Comparison of ENCODE assay signal across 20 mouse cellular contexts in genomic region chr12:79235485-79236080, GRCm38 (mm10). TPM values are rescaled to one million over a fixed set of nuclear protein-coding genes. Genes with fewer than 3 reads are reported as not detected.
A peak's percentile ranks its signal among the peaks of the same experiment; 100 is the strongest.
DNase-seq lines count a peak whose midpoint lies in the region; ATAC-seq lines count a peak whose summit lies in the region.
"Had no signal": no experiment of that assay in that cellular context is flagged by ENCODE, and none has a peak within 500 bp of the region (broad histone marks: within the 10 kb centered on the region; RNA-seq: fewer than 3 reads in every experiment).

No protein-coding gene starts in this region.

- 0 out of 2 replicates have a peak, but pooled peaks have one; percentile 22 for ATAC-seq in common myeloid progenitor, adult 5-6 weeks (replicated peaks; ENCODE audit: low read depth, poor library complexity, severe bottlenecking)
- ATAC-seq in megakaryocyte, adult 5-6 weeks (ENCODE audit: poor library complexity, severe bottlenecking) = peak; percentile 98

- 77% methylated on average over 11 of the region's 11 CpGs for WGBS in forebrain, embryonic 10.5 days

- H3K9me3 ChIP-seq in forebrain, embryonic 10.5 days = no peaks in the 10 kb centered on the region
- H3K9me3 ChIP-seq: forebrain, embryonic 12.5 days; midbrain, embryonic 12.5 days; neural tube, embryonic 15.5 days; stomach, embryonic 15.5 days had no signal

- no peak overlapping the region for H3K4me3 ChIP-seq in forebrain, embryonic 10.5 days
- H3K4me3 ChIP-seq: forebrain, embryonic 12.5 days; midbrain, embryonic 12.5 days; myocyte; neural tube, embryonic 15.5 days; stomach, embryonic 15.5 days had no signal

- peaks cover 17% of the 10 kb centered on the region for H3K4me1 ChIP-seq in forebrain, embryonic 10.5 days
- H3K4me1 ChIP-seq: midbrain, embryonic 12.5 days; neural tube, embryonic 15.5 days; stomach, embryonic 15.5 days had no signal

- H3K27ac ChIP-seq in forebrain, embryonic 10.5 days = no peak overlapping the region
- H3K27ac ChIP-seq: forebrain, embryonic 12.5 days; midbrain, embryonic 12.5 days; neural tube, embryonic 15.5 days; stomach, embryonic 15.5 days had no signal

- peaks cover 66% of the 10 kb centered on the region for H3K36me3 ChIP-seq in forebrain, embryonic 10.5 days (replicated peaks)

- no peaks in the 10 kb centered on the region for H3K27me3 ChIP-seq in forebrain, embryonic 10.5 days (ENCODE audit: poor library complexity, severe bottlenecking)
- H3K27me3 ChIP-seq: forebrain, embryonic 12.5 days; midbrain, embryonic 12.5 days; neural tube, embryonic 15.5 days; stomach, embryonic 15.5 days had no signal

- peak; percentile 22 for DNase-seq in layer of hippocampus, adult 11-12 months (ENCODE audit: low spot score)
- no peak for DNase-seq in layer of hippocampus, adult 9-10 months (ENCODE audit: low spot score)
- DNase-seq in Muller cell, postnatal 12 days (ENCODE audit: inconsistent ontology term) = peak; percentile 64
- DNase-seq in kidney, postnatal 4 days = no peak
- no peak for DNase-seq in right cerebral cortex, adult 2 months (ENCODE audit: low spot score in 2 of 2)
- DNase-seq in forebrain, embryonic 10.5 days (ENCODE audit: extremely low spot score, low spot score) = no peak
- DNase-seq: cerebellum, adult 11-12 months; kidney, adult 2 months; kidney, postnatal 25 days; layer of hippocampus, postnatal 36 days; left cerebral cortex, postnatal 4 days; thymus, postnatal 14 days had no signal

RNA-seq across cellular contexts. Expression of gene Rdh12, which starts 26.9 kb away (rescaled TPM):
- total RNA-seq in common myeloid progenitor, adult 5-6 weeks (2017) = 0.73 and 5.1 TPM in 2 replicates
- total RNA-seq in megakaryocyte, adult 5-6 weeks (2015) = 14.8 and 21.4 TPM in 2 replicates
- total RNA-seq in megakaryocyte, adult 5-6 weeks (2017) = 15.5 and 17.2 TPM in 2 replicates
- 1.0 and 2.6 TPM in 2 replicates for polyA plus RNA-seq in forebrain, embryonic 10.5 days (2016; fragmentation: Nextera tagmentation; extraction: Ambion mirVana)
- total RNA-seq: liver, adult 2 months had no signal
- polyA plus RNA-seq: liver, adult 2 months had no signal

RNA-seq across cellular contexts. Expression of gene Rdh11, which starts 43.5 kb away (rescaled TPM):
- 24.7 and 25.1 TPM in 2 replicates for total RNA-seq in common myeloid progenitor, adult 5-6 weeks (2017)
- total RNA-seq in megakaryocyte, adult 5-6 weeks (2015) = 10.1 and 12.7 TPM in 2 replicates
- total RNA-seq in megakaryocyte, adult 5-6 weeks (2017) = 12.5 and 13.1 TPM in 2 replicates
- polyA plus RNA-seq in forebrain, embryonic 10.5 days (2016; fragmentation: Nextera tagmentation; extraction: Ambion mirVana) = 19.7 and 20.7 TPM in 2 replicates

Comparison
In these comparisons a context has a peak if more than half of its experiments do, and no peak if none do; other contexts are left out.
1. DNase-seq: peak in layer of hippocampus, adult 11-12 months (single experiment) and Muller cell, postnatal 12 days (single experiment); none in layer of hippocampus, adult 9-10 months (single experiment), kidney, postnatal 4 days (0 of 2), right cerebral cortex, adult 2 months (0 of 2) and forebrain, embryonic 10.5 days (single experiment).